Mouse (Mus musculus) lung, embryonic 16.5 days (tissue): Measurements from ENCODE around the gene L3mbtl4. TPM values are rescaled to one million over a fixed set of nuclear protein-coding genes. Genes with fewer than 3 reads are reported as not detected.

Source experiments
- ATAC-seq: fragments of 200-750 bp; cut with Nextera tagmentation; 2 replicates; pipeline ENCODE4 v1.8.0; 2017; ENCODE audit warnings: low read depth, mild to moderate bottlenecking, moderate library complexity
- H3K27ac ChIP-seq: fragments of 300-500 bp; sonication (generic); 2 replicates; pipeline ENCODE4 v1.5.1; 2014; ENCODE audit warnings: mild to moderate bottlenecking, control low read depth, low read length
- H3K27me3 ChIP-seq: fragments of 300-500 bp; sonication (generic); 2 replicates; pipeline ENCODE4 v1.6.1; 2014; ENCODE audit warnings: low read depth, low read length, mixed read lengths; ENCODE audit not compliant: control insufficient read depth, insufficient read depth
- H3K36me3 ChIP-seq: fragments of 300-500 bp; sonication (generic); 2 replicates; pipeline ENCODE4 v1.6.1; 2014; ENCODE audit warnings: low read length; ENCODE audit not compliant: control insufficient read depth, insufficient read depth
- H3K4me1 ChIP-seq: fragments of 300-500 bp; sonication (generic); replicated peaks from 2 replicates; pipeline ENCODE4 v1.6.1; 2014; ENCODE audit warnings: low read length, mixed read lengths; ENCODE audit not compliant: control insufficient read depth, insufficient read depth
- H3K4me2 ChIP-seq: fragments of 300-500 bp; sonication (generic); 2 replicates; pipeline ENCODE4 v1.6.1; 2014; ENCODE audit warnings: low read depth, low read length, control low read depth
- H3K4me3 ChIP-seq: fragments of 300-500 bp; sonication (generic); 2 replicates; pipeline ENCODE4 v1.5.1; 2014; ENCODE audit warnings: mild to moderate bottlenecking, low read length, control low read depth
- H3K9ac ChIP-seq: fragments of 300-500 bp; sonication (generic); 2 replicates; pipeline ENCODE4 v1.6.1; 2014; ENCODE audit warnings: low read length, control low read depth
- H3K9me3 ChIP-seq: fragments of 300-500 bp; sonication (generic); 2 replicates; pipeline ENCODE4 v1.6.1; 2016; ENCODE audit warnings: low read length; ENCODE audit not compliant: control insufficient read depth
- WGBS: fragments of 180-500 bp; shearing (Covaris S2); extraction: QIAGEN DNeasy Blood & Tissue Kit; methylation state at CpG from one replicate; pipeline ENCODE4 v1.1.7; 2014; 5-methylcytosine and 5-hydroxymethylcytosine counted together
- polyA plus RNA-seq: library from polyadenylated mRNA; unstranded; fragments of >200 nt; fragmentation: Nextera tagmentation; extraction: Ambion mirVana; gene quantifications from 2 replicates; pipeline ENCODE4 v1.2.1, GENCODE M21; 2015

Gene L3mbtl4
- polyA plus RNA-seq, 1 experiment from 2014 or later = 0.23 TPM

GRCm38 (mm10) chr17:68666528-68666927, 392.9 kb downstream of the L3mbtl4 start:
- Histone ChIP-seq H3K36me3 (no peaks in the 10 kb centered on the region), H3K27ac (no peak overlapping the region), H3K4me2 (no peak overlapping the region), H3K4me1 (no peaks in the 10 kb centered on the region), H3K9me3 (no peaks in the 10 kb centered on the region), H3K4me3 (no peak overlapping the region), H3K9ac (no peak overlapping the region), H3K27me3 (no peaks in the 10 kb centered on the region)
- 41% methylated on average over 1 of the region's 1 CpGs for WGBS
- no peak for ATAC-seq

- no peak for ATAC-seq
- H3K4me1 ChIP-seq = no peaks in the 10 kb centered on the region
- H3K27me3 ChIP-seq = no peaks in the 10 kb centered on the region
- no peaks in the 10 kb centered on the region for H3K36me3 ChIP-seq
- WGBS = 57% methylated on average over 7 of the region's 7 CpGs
- H3K27ac ChIP-seq = no peak overlapping the region
- no peak overlapping the region for H3K4me2 ChIP-seq
- no peak overlapping the region for H3K9ac ChIP-seq
- no peak overlapping the region for H3K4me3 ChIP-seq
- no peaks in the 10 kb centered on the region for H3K9me3 ChIP-seq
These were observed 398.5 kb downstream of the L3mbtl4 start for GRCm38 (mm10) chr17:68672088-68672504.

GRCm38 (mm10) chr17:68710701-68711100, 437.1 kb downstream of the L3mbtl4 start:
- WGBS = 55% methylated on average over 5 of the region's 5 CpGs
- ATAC-seq = no peak
- Histone ChIP-seq H3K9me3 (no peaks in the 10 kb centered on the region), H3K27me3 (no peaks in the 10 kb centered on the region), H3K4me1 (no peaks in the 10 kb centered on the region), H3K4me2 (no peak overlapping the region), H3K9ac (no peak overlapping the region), H3K36me3 (no peaks in the 10 kb centered on the region), H3K4me3 (no peak overlapping the region), H3K27ac (no peak overlapping the region)

GRCm38 (mm10) chr17:68711350-68711749, 437.8 kb downstream of the L3mbtl4 start:
- no peaks in the 10 kb centered on the region for H3K27me3 ChIP-seq
- no peaks in the 10 kb centered on the region for H3K4me1 ChIP-seq
- H3K9ac ChIP-seq = no peak overlapping the region
- H3K36me3 ChIP-seq = no peaks in the 10 kb centered on the region
- no peak overlapping the region for H3K27ac ChIP-seq
- H3K4me3 ChIP-seq = no peak overlapping the region
- 72% methylated on average over 3 of the region's 3 CpGs for WGBS
- ATAC-seq = no peak
- no peaks in the 10 kb centered on the region for H3K9me3 ChIP-seq
- no peak overlapping the region for H3K4me2 ChIP-seq

GRCm38 (mm10) chr17:68748296-68748695, 474.7 kb downstream of the L3mbtl4 start:
- Histone ChIP-seq H3K4me2 (no peak overlapping the region), H3K36me3 (no peaks in the 10 kb centered on the region), H3K27ac (no peak overlapping the region), H3K9me3 (no peaks in the 10 kb centered on the region), H3K4me1 (no peaks in the 10 kb centered on the region), H3K4me3 (no peak overlapping the region), H3K27me3 (no peaks in the 10 kb centered on the region), H3K9ac (no peak overlapping the region)
- 50% methylated on average over 1 of the region's 1 CpGs for WGBS
- ATAC-seq = no peak

- Histone ChIP-seq H3K9me3 (no peaks in the 10 kb centered on the region), H3K4me3 (no peak overlapping the region), H3K4me1 (no peaks in the 10 kb centered on the region), H3K36me3 (no peaks in the 10 kb centered on the region), H3K4me2 (no peak overlapping the region), H3K9ac (no peak overlapping the region), H3K27ac (no peak overlapping the region), H3K27me3 (no peaks in the 10 kb centered on the region)
- no peak for ATAC-seq
- WGBS = 64% methylated on average over 6 of the region's 6 CpGs
These were observed 476.9 kb downstream of the L3mbtl4 start for GRCm38 (mm10) chr17:68750513-68750912.

- Histone ChIP-seq H3K27me3 (no peaks in the 10 kb centered on the region), H3K9ac (no peak overlapping the region), H3K27ac (no peak overlapping the region), H3K36me3 (no peaks in the 10 kb centered on the region), H3K9me3 (no peaks in the 10 kb centered on the region), H3K4me3 (no peak overlapping the region), H3K4me1 (no peaks in the 10 kb centered on the region), H3K4me2 (no peak overlapping the region)
- ATAC-seq = no peak
- WGBS = 71% methylated on average over 7 of the region's 7 CpGs
These were observed 479.5 kb downstream of the L3mbtl4 start for GRCm38 (mm10) chr17:68753112-68753511.

GRCm38 (mm10) chr17:68754789-68755188, 481.2 kb downstream of the L3mbtl4 start:
- Histone ChIP-seq H3K4me2 (no peak overlapping the region), H3K27me3 (no peaks in the 10 kb centered on the region), H3K27ac (no peak overlapping the region), H3K9ac (no peak overlapping the region), H3K36me3 (no peaks in the 10 kb centered on the region), H3K4me1 (no peaks in the 10 kb centered on the region), H3K9me3 (no peaks in the 10 kb centered on the region), H3K4me3 (no peak overlapping the region)
- ATAC-seq = no peak
- WGBS = 84% methylated on average over 11 of the region's 11 CpGs

GRCm38 (mm10) chr17:68758428-68758827, 484.8 kb downstream of the L3mbtl4 start:
- WGBS = 58% methylated on average over 5 of the region's 5 CpGs
- no peaks in the 10 kb centered on the region for H3K27me3 ChIP-seq
- no peak for ATAC-seq

GRCm38 (mm10) chr17:68758936-68759335, 485.3 kb downstream of the L3mbtl4 start:
- Histone ChIP-seq H3K4me1 (no peaks in the 10 kb centered on the region), H3K4me2 (no peak overlapping the region), H3K27ac (no peak overlapping the region), H3K4me3 (no peak overlapping the region), H3K27me3 (no peaks in the 10 kb centered on the region), H3K9ac (no peak overlapping the region), H3K36me3 (no peaks in the 10 kb centered on the region), H3K9me3 (no peaks in the 10 kb centered on the region)
- no peak for ATAC-seq
- WGBS = 85% methylated on average over 3 of the region's 3 CpGs

More at GRCm38 (mm10) chr17:68758428-68758827, 484.8 kb downstream of the L3mbtl4 start:
- no peak overlapping the region for H3K27ac ChIP-seq
- no peaks in the 10 kb centered on the region for H3K36me3 ChIP-seq
- H3K4me1 ChIP-seq = no peaks in the 10 kb centered on the region
- H3K9me3 ChIP-seq = no peaks in the 10 kb centered on the region
- no peak overlapping the region for H3K4me2 ChIP-seq
- no peak overlapping the region for H3K4me3 ChIP-seq
- H3K9ac ChIP-seq = no peak overlapping the region
